Mouse (Mus musculus) midbrain, embryonic 16.5 days (tissue): ENCODE data around the gene Mmp19. TPM values are rescaled to one million over a fixed set of nuclear protein-coding genes. Genes with fewer than 3 reads are reported as not detected.
A peak's percentile ranks its signal among the peaks of the same experiment; 100 is the strongest.

Source experiments
- ATAC-seq: fragments of 200-750 bp; cut with Nextera tagmentation; 2 replicates; pipeline ENCODE4 v1.8.0; 2017; ENCODE audit warnings: moderate TSS enrichment
- H3K27ac ChIP-seq: fragments of 300-500 bp; sonication (generic); 2 replicates; pipeline ENCODE4 v1.5.1; 2014; ENCODE audit warnings: mild to moderate bottlenecking, low read length, mixed read lengths
- H3K27me3 ChIP-seq: fragments of 300-500 bp; sonication (generic); 2 replicates; pipeline ENCODE4 v1.6.1; 2014; ENCODE audit warnings: low read depth, low read length, mixed read lengths; ENCODE audit not compliant: control insufficient read depth, insufficient read depth
- H3K36me3 ChIP-seq: fragments of 300-500 bp; sonication (generic); 2 replicates; pipeline ENCODE4 v1.6.1; 2014; ENCODE audit warnings: mild to moderate bottlenecking, low read length, moderate library complexity, mixed read lengths; ENCODE audit not compliant: control insufficient read depth, insufficient read depth
- H3K4me1 ChIP-seq: fragments of 300-500 bp; sonication (generic); 2 replicates; pipeline ENCODE4 v1.6.1; 2014; ENCODE audit warnings: mild to moderate bottlenecking, low read length, mixed read lengths; ENCODE audit not compliant: control insufficient read depth, insufficient read depth
- H3K4me2 ChIP-seq: fragments of 300-500 bp; sonication (generic); 2 replicates; pipeline ENCODE4 v1.6.1; 2014; ENCODE audit warnings: mild to moderate bottlenecking, low read length, mixed read lengths
- H3K4me3 ChIP-seq: fragments of 300-500 bp; sonication (generic); 2 replicates; pipeline ENCODE4 v1.5.1; 2014; ENCODE audit warnings: low read depth, mild to moderate bottlenecking, low read length, moderate library complexity, mixed read lengths
- H3K9ac ChIP-seq: fragments of 300-500 bp; sonication (generic); 2 replicates; pipeline ENCODE4 v1.6.1; 2014; ENCODE audit warnings: low read depth, low read length, mixed read lengths
- H3K9me3 ChIP-seq: fragments of 300-500 bp; sonication (generic); replicated peaks from 2 replicates; pipeline ENCODE4 v1.6.1; 2014; ENCODE audit warnings: mild to moderate bottlenecking, low read length, mixed read lengths; ENCODE audit not compliant: control insufficient read depth, poor library complexity, severe bottlenecking
- WGBS: fragments of 180-500 bp; shearing (Covaris S2); extraction: QIAGEN DNeasy Blood & Tissue Kit; methylation state at CpG from one replicate; pipeline ENCODE4 v1.1.7; 2014; 5-methylcytosine and 5-hydroxymethylcytosine counted together
- polyA plus RNA-seq: library from polyadenylated mRNA; unstranded; fragments of >200 nt; fragmentation: Nextera tagmentation; extraction: Ambion mirVana; gene quantifications from 2 replicates; pipeline ENCODE4 v1.2.1, GENCODE M21; 2015

The Mmp19 gene
- 0.51 and 0.88 TPM in 2 replicates for polyA plus RNA-seq

DNA sequence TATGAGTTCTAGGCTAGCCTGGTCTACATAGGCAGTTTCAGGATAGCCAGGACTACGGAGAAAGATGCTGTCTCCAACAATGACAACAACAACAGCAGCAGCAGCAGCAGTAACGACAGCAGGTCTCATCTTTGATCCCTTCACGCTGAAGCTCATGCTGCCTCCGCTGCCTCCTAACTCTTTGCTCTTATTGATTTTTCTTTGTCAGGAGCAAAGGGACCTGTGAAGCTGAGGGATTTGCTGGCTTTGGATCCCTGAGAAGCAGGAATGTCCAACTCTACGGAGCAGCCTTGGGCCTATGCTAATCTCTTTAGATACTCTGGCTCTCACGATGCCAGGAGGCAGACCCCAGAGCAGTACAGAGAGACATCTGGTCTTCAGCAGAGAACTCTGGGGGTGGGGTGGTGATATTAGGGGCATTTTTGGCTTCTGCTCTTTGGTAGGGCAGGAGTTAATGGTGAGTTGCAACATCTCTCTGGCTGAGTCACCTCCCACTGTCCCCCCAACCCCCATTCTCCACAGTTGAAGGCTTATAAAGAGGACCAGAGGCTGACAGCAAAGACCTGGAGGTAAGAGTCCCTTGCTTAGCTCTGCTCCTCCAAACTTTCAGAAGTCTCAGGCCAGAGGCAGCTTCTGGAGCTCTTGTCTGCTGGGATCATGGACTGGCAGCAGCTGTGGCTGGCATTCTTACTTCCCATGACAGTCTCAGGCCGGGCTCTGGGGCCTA, at the start of gene Mmp19:
Gene Mmp19 (plus strand): TSS at position 513 of the 727 bp plus-strand sequence.
- no peak within 1 kb of the TSS for H3K4me2 ChIP-seq
- no peak within 1 kb of the TSS for H3K4me3 ChIP-seq
- no peak within 1 kb of the TSS for H3K27ac ChIP-seq
- no peaks in the 10 kb centered on the region for H3K4me1 ChIP-seq
- H3K36me3 ChIP-seq, result no peaks in the 10 kb centered on the region
- H3K9me3 ChIP-seq, result no peaks in the 10 kb centered on the region
- no peak within 1 kb of the TSS for H3K9ac ChIP-seq
- no peaks in the 10 kb centered on the region for H3K27me3 ChIP-seq
- ATAC-seq, result no peak
- 60% methylated on average over 7 of the region's 7 CpGs for WGBS

DNA sequence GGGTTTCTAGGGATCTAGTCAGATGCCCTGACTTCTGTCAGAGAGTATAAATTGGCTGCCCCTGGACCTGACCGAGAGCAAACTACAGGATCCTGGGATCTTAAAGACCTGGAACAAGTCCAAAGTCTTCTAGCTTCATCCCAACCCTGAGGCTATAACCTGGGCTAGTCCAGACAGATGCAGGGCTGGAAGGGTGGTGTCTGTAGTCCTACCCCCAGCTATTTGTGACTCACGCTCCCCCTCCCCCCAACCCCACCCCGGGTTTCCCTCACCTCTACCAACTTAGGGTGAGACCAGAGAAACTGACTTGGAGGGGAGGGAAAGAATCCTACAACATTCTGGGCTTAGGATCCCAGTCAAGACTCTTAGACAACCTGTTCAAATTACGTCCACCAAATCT, 48.1 kb upstream of the Mmp19 start:
- Histone ChIP-seq H3K27me3 (peaks cover 24% of the 10 kb centered on the region), H3K36me3 (no peaks in the 10 kb centered on the region), H3K4me2 (no peak overlapping the region; the same call in 1 of the 2 replicates), H3K9me3 (no peaks in the 10 kb centered on the region), H3K27ac (no peak overlapping the region), H3K4me3 (no peak overlapping the region; the same call in 1 of the 2 replicates), H3K9ac (no peak overlapping the region), H3K4me1 (peaks cover 19% of the 10 kb centered on the region)
- no peak for ATAC-seq
- 51% methylated on average over 4 of the region's 4 CpGs for WGBS

GRCm38 (mm10) chr10:128743235-128743634, 47.5 kb upstream of the Mmp19 start:
- ATAC-seq, result no peak
- Histone ChIP-seq H3K27me3 (peaks cover 24% of the 10 kb centered on the region), H3K27ac (no peak overlapping the region), H3K4me1 (peaks cover 19% of the 10 kb centered on the region), H3K36me3 (no peaks in the 10 kb centered on the region), H3K9me3 (no peaks in the 10 kb centered on the region), H3K4me2 (peak overlapping the region; percentile 80), H3K4me3 (peak overlapping the region; percentile 55), H3K9ac (peak overlapping the region; percentile 69)
- WGBS, result 8% methylated on average over 7 of the region's 7 CpGs

- 0% methylated on average over 32 of the region's 37 CpGs for WGBS
- Histone ChIP-seq H3K4me2 (peak overlapping the region; percentile 80), H3K27me3 (peaks cover 24% of the 10 kb centered on the region), H3K9ac (peak overlapping the region; percentile 69), H3K4me1 (peaks cover 19% of the 10 kb centered on the region), H3K4me3 (peak overlapping the region; percentile 55), H3K36me3 (no peaks in the 10 kb centered on the region), H3K9me3 (no peaks in the 10 kb centered on the region), H3K27ac (no peak overlapping the region)
- peak; percentile 19; the same call in 1 of the 2 replicates for ATAC-seq
Measured at GRCm38 (mm10) chr10:128743791-128744191, 46.9 kb upstream of the Mmp19 start.

- H3K9me3 ChIP-seq, result no peaks in the 10 kb centered on the region
- no peak for ATAC-seq
- H3K4me2 ChIP-seq, result peak overlapping the region; percentile 80
- H3K9ac ChIP-seq, result peak overlapping the region; percentile 69
- no peaks in the 10 kb centered on the region for H3K36me3 ChIP-seq
- H3K4me3 ChIP-seq, result peak overlapping the region; percentile 55
- peaks cover 22% of the 10 kb centered on the region for H3K4me1 ChIP-seq
- H3K27ac ChIP-seq, result no peak overlapping the region
- peaks cover 24% of the 10 kb centered on the region for H3K27me3 ChIP-seq
- WGBS, result 12% methylated on average over 8 of the region's 8 CpGs
Measured at GRCm38 (mm10) chr10:128744211-128744610, 46.5 kb upstream of the Mmp19 start.

DNA sequence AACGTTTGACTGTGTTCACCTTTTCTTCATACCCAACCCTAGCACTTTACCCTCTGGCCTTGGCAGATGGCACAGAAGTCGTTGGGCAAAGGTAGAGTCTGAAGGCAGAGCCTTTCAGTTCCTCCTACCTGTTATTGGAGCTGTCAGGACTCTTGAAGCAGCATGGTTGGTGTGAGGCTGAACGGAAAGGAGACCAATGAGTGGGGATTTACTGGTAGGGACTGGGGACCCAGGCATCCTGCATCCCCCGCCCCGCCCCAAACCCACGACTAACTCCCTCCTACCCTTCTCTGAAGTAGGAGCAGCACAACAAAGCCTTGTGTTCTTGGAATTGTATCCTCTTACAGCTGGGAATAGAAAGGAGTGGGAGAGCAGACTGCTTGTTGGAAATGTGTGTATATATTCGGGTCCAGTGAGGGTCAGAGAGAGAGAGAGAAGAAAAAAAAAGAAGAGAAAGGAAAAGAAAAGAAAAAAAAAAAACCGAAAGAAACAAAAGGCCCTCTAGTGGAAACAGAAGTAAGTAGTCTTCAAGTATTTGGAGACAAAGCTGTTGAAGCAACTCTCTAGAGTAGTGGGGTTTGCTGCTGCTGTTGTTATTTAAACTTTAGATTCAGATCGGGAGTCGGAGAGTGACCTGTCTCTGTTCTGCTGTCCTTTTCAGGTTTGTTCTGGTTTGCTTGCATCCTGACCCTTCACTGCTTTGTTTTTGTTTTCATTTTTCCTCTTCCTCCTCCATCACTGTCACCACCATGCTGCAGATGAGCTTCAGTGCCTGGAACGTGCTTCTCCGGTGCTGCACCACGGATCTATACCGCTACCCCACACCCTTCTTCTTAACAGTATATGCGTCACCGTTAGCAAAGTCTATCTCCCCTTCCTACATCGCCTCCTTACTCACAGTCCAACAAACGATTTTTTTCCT, 45.8 kb upstream of the Mmp19 start, which contains the start of gene Dgka:
Gene Dgka (minus strand): TSS at position 176 of the 922 bp plus-strand sequence.
- Histone ChIP-seq H3K27ac (no peak within 1 kb of the TSS), H3K9me3 (no peaks in the 10 kb centered on the region), H3K36me3 (no peaks in the 10 kb centered on the region), H3K4me2 (peak within 1 kb of the TSS; percentile 80), H3K4me1 (peaks cover 29% of the 10 kb centered on the region), H3K27me3 (peaks cover 24% of the 10 kb centered on the region), H3K9ac (peak within 1 kb of the TSS; percentile 69), H3K4me3 (peak within 1 kb of the TSS; percentile 55)
- no peak for ATAC-seq
- WGBS, result 25% methylated on average over 18 of the region's 18 CpGs

GRCm38 (mm10) chr10:128745946-128746613, 44.6 kb upstream of the Mmp19 start:
- WGBS, result 92% methylated on average over 10 of the region's 10 CpGs
- H3K4me2 ChIP-seq, result no peak overlapping the region
- no peak overlapping the region for H3K27ac ChIP-seq
- no peaks in the 10 kb centered on the region for H3K36me3 ChIP-seq
- H3K9me3 ChIP-seq, result no peaks in the 10 kb centered on the region
- H3K9ac ChIP-seq, result no peak overlapping the region
- H3K4me3 ChIP-seq, result no peak overlapping the region
- peaks cover 24% of the 10 kb centered on the region for H3K27me3 ChIP-seq
- peaks cover 33% of the 10 kb centered on the region for H3K4me1 ChIP-seq
- ATAC-seq, result no peak

GRCm38 (mm10) chr10:128746972-128747645, 43.6 kb upstream of the Mmp19 start:
- ATAC-seq, result no peak
- H3K4me1 ChIP-seq, result peaks cover 34% of the 10 kb centered on the region
- WGBS, result 38% methylated on average over 8 of the region's 9 CpGs
- peaks cover 14% of the 10 kb centered on the region for H3K27me3 ChIP-seq
- peak overlapping the region; percentile 93 for H3K4me2 ChIP-seq
- H3K36me3 ChIP-seq, result no peaks in the 10 kb centered on the region
- no peaks in the 10 kb centered on the region for H3K9me3 ChIP-seq
- H3K9ac ChIP-seq, result peak overlapping the region; percentile 77
- peak overlapping the region; percentile 93 for H3K27ac ChIP-seq
- peak overlapping the region; percentile 50 for H3K4me3 ChIP-seq
